Mouse (Mus musculus) C2C12 (cell line): ENCODE results near the gene Casp9.

Experiments
- CEBPB ChIP-seq: IDR thresholded peaks from one replicate; pipeline ENCODE4 v1.6.1; 2011; ENCODE audit warnings: low read depth, mild to moderate bottlenecking, control low read depth, moderate library complexity
- CTCF ChIP-seq: IDR thresholded peaks from one replicate; pipeline ENCODE4 v1.5.1; 2011; ENCODE audit not compliant: control insufficient read depth, insufficient read depth, insufficient read length
- FOSL1 ChIP-seq: IDR thresholded peaks from one replicate; pipeline ENCODE4 v1.8.0; 2011; ENCODE audit warnings: mild to moderate bottlenecking, low read length; ENCODE audit not compliant: poor library complexity, insufficient read depth, severe bottlenecking
- MAX ChIP-seq: IDR thresholded peaks from one replicate; pipeline ENCODE4 v1.6.1; 2011; ENCODE audit warnings: mild to moderate bottlenecking, control low read depth
- MYOD1 ChIP-seq: IDR thresholded peaks from one replicate; pipeline ENCODE4 v1.6.1; 2011; ENCODE audit warnings: low read depth; ENCODE audit not compliant: control insufficient read depth, insufficient read length
- MYOG ChIP-seq: IDR thresholded peaks from one replicate; pipeline ENCODE4 v1.6.1; 2011; ENCODE audit not compliant: control insufficient read depth, insufficient read length; ENCODE audit errors: extremely low read depth
- USF1 ChIP-seq: IDR thresholded peaks from one replicate; pipeline ENCODE4 v1.6.1; 2011; ENCODE audit warnings: low read depth, mild to moderate bottlenecking, control low read depth, moderate library complexity

- TF ChIP-seq CTCF (no peak), MAX (no peak), USF1 (no peak), MYOG (no peak), FOSL1 (no peak), MYOD1 (no peak), CEBPB (no peak)
Observed at GRCm38 (mm10) chr4:141831361-141831760, 37.9 kb downstream of the Casp9 start.
